Mouse (Mus musculus): Measurements from ENCODE around the gene Thap12.

DNA sequence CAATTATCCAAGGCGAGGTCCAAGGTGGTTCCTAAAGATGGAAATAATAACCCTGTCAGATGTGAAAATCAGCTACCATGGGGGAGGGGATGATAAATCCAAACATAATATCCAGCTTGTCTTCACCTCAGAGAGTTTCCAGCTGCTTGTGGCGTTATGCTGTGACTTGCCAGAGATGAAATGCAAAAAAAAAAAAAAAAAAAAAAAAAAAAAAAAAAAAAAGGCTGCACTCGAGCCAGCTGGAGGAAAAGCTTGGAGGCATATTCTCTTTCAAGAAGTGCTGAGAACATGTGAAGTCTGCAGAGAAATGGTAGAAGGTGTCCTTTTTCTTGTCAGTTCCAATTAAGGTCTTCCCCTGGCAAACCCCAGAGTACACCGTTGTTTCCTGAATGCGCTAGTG is 37.7 kb upstream of the Thap12 start:
- TF ChIP-seq POLR2A (IDR thresholded peaks at IDR 0.05; ENCODE audit: extremely low read depth, insufficient read depth, low read length), result no peak
- TF ChIP-seq CTCF (IDR thresholded peaks at IDR 0.05; ENCODE audit: low read depth, low read length), result no peak
